Mouse (Mus musculus) small intestine, adult 2 months (tissue): Measurements from ENCODE around the gene Grap2. TPM values are rescaled to one million over a fixed set of nuclear protein-coding genes. Genes with fewer than 3 reads are reported as not detected.

Experiments used
- H3K27ac ChIP-seq: fragments of 200-500 bp; 2 replicates; pipeline ENCODE4 v1.5.1; 2012; ENCODE audit warnings: low read depth, low read length, control low read depth, inconsistent platforms; ENCODE audit not compliant: insufficient read depth
- H3K27me3 ChIP-seq: fragments of 200-500 bp; 2 replicates; pipeline ENCODE4 v1.6.1; 2012; ENCODE audit warnings: mild to moderate bottlenecking, moderate library complexity, low read length, inconsistent platforms; ENCODE audit not compliant: control insufficient read depth, insufficient read depth
- H3K36me3 ChIP-seq: fragments of 200-500 bp; 2 replicates; pipeline ENCODE4 v1.6.1; 2012; ENCODE audit warnings: mild to moderate bottlenecking, low read length, control low read depth, inconsistent platforms; ENCODE audit not compliant: control insufficient read depth, insufficient read depth
- H3K4me1 ChIP-seq: fragments of 200-500 bp; 2 replicates; pipeline ENCODE4 v1.6.1; 2012; ENCODE audit warnings: low read length, inconsistent platforms, mixed read lengths; ENCODE audit not compliant: control insufficient read depth, insufficient read depth, insufficient read length
- H3K4me3 ChIP-seq: fragments of 200-500 bp; 2 replicates; pipeline ENCODE4 v1.5.1; 2012; ENCODE audit warnings: low read depth, mild to moderate bottlenecking, control low read depth, inconsistent platforms, low read length, moderate library complexity
- CTCF ChIP-seq: fragments of 200-500 bp; IDR thresholded peaks from 2 replicates; pipeline ENCODE4 v1.5.1; 2012; ENCODE audit warnings: low read depth, mild to moderate bottlenecking, control low read depth, inconsistent platforms, low read length, moderate library complexity, mixed read lengths; ENCODE audit not compliant: insufficient replicate concordance, insufficient read length; ENCODE audit errors: extremely low read depth
- POLR2A ChIP-seq: fragments of 200-500 bp; IDR thresholded peaks from 2 replicates; pipeline ENCODE4 v1.6.1; 2012; ENCODE audit warnings: low read depth, mild to moderate bottlenecking, control low read depth, inconsistent platforms, low read length, moderate library complexity
- WGBS: fragments of 180-500 bp; shearing (Covaris S2); methylation state at CpG from one replicate; pipeline ENCODE4 v1.1.7; 2018; 5-methylcytosine and 5-hydroxymethylcytosine counted together
- polyA plus RNA-seq: library from polyadenylated mRNA; depleted of rRNA; stranded (reverse); fragments of >200 nt; gene quantifications from 2 replicates; pipeline ENCODE4 v1.2.3, GENCODE M21; 2012

Grap2 gene
- polyA plus RNA-seq, 1 experiment: 3.1 TPM

- 9% methylated on average over 11 of the region's 11 CpGs for WGBS
These were observed 66.8 kb downstream of the Grap2 start for GRCm38 (mm10) chr15:80639071-80639702.

GRCm38 (mm10) chr15:80639874-80640273, 67.5 kb downstream of the Grap2 start:
- no peaks in the 10 kb centered on the region for H3K36me3 ChIP-seq
- TF ChIP-seq CTCF: no peak
- no peak for TF ChIP-seq POLR2A
- H3K27ac ChIP-seq: 0 out of 2 replicates have a peak overlapping the region, but pooled peaks have one; percentile 40
- WGBS: 89% methylated on average over 3 of the region's 3 CpGs
- no peaks in the 10 kb centered on the region for H3K27me3 ChIP-seq
- peaks cover 18% of the 10 kb centered on the region; the same call in 1 of the 2 replicates for H3K4me1 ChIP-seq
- no peak overlapping the region for H3K4me3 ChIP-seq

More at GRCm38 (mm10) chr15:80639071-80639702, 66.8 kb downstream of the Grap2 start:
- H3K27ac ChIP-seq: no peak overlapping the region; the same call in 1 of the 2 replicates
- H3K36me3 ChIP-seq: no peaks in the 10 kb centered on the region
- no peak overlapping the region for H3K4me3 ChIP-seq
- no peaks in the 10 kb centered on the region for H3K27me3 ChIP-seq
- peaks cover 18% of the 10 kb centered on the region; the same call in 1 of the 2 replicates for H3K4me1 ChIP-seq
- TF ChIP-seq CTCF: no peak
- no peak for TF ChIP-seq POLR2A

GRCm38 (mm10) chr15:80641702-80642435, 69.5 kb downstream of the Grap2 start:
- Histone ChIP-seq H3K36me3 (no peaks in the 10 kb centered on the region), H3K4me1 (peaks cover 23% of the 10 kb centered on the region; the same call in 1 of the 2 replicates), H3K27ac (peak overlapping the region; percentile 43; the same call in 1 of the 2 replicates), H3K27me3 (no peaks in the 10 kb centered on the region), H3K4me3 (no peak overlapping the region)
- no peak for TF ChIP-seq POLR2A
- no peak for TF ChIP-seq CTCF
- WGBS: 53% methylated on average over 2 of the region's 2 CpGs

DNA sequence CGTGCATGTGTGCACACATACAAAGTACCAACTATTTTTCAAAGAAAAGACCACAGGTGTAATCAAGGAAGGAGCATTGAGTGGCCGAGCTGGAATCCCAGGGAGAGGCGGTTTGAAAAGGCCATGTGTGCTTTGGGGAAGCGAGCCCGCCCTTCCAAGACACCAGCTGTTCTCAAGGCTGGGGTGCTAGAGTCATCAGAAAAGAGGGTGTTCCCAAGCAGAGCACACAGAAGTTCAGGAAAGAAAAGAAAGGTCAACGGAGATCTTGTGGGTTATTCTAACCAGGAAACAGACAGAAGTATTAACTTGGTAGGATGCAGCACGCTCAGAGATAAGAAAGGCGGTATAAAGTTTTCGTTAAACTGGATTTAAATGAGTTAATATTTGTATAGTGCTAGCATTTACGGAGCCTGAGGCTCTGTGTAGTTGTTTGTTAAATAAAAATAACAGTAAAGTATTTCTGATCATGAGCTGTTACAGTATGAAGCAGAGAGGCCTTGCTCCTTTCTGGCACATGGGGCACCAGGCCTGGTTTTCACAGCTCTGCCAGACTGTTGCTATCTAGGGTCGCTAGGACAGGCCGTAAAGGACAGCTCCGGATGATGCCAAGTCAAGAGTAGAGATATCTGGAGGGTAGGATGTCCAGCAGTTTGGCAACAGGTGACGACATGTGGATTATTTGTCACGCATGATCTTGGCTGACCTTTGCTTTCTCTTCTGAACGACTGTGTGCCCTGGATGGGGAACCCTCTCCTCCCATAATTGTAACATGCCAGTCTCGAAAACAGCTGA, 72.8 kb downstream of the Grap2 start:
- TF ChIP-seq POLR2A (no peak), CTCF (no peak)
- Histone ChIP-seq H3K36me3 (no peaks in the 10 kb centered on the region), H3K27ac (peak overlapping the region; percentile 24), H3K27me3 (no peaks in the 10 kb centered on the region), H3K4me3 (no peak overlapping the region), H3K4me1 (peaks cover 18% of the 10 kb centered on the region)
- WGBS: 40% methylated on average over 17 of the region's 17 CpGs

DNA sequence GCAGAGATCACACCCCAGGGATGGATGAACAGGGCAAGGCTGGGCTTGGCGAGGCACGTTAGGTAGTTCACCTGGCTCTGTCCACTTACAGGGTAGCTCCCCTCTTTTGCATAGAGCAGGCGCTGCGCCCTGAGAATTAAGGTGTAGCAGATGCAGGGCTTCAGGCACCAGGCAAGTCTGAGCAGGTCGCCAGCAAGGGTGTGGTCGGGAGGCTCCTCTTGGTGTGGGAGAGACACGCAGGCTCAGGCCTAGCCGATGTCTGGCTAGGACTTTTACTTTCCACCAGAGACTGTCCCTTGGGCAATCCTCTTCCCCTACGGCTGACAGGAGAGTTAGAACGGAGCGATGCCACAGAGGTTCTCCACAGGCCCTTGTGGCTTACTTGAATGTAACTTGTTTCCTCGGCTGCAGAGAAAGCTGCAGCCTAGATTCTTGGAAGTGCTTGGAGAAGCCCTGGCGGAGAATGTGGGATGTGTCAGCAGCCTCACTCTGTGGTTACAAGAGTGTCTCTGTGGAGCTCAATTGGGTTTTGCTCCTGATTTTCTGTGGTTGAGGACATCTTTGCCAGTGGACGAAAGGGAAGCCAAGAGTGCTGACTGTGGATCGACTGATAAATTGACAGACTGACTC, 76.7 kb downstream of the Grap2 start:
- no peaks in the 10 kb centered on the region for H3K27me3 ChIP-seq
- no peak overlapping the region for H3K27ac ChIP-seq
- peaks cover 10% of the 10 kb centered on the region for H3K4me1 ChIP-seq
- WGBS: 55% methylated on average over 15 of the region's 15 CpGs
- H3K36me3 ChIP-seq: no peaks in the 10 kb centered on the region
- H3K4me3 ChIP-seq: no peak overlapping the region
- TF ChIP-seq CTCF (no peak), POLR2A (no peak)

- no peak for TF ChIP-seq CTCF
- TF ChIP-seq POLR2A: no peak
- H3K4me3 ChIP-seq: no peak overlapping the region
- 82% methylated on average over 2 of the region's 2 CpGs for WGBS
- H3K4me1 ChIP-seq: peaks cover 9% of the 10 kb centered on the region
- H3K36me3 ChIP-seq: no peaks in the 10 kb centered on the region
- H3K27me3 ChIP-seq: no peaks in the 10 kb centered on the region
- H3K27ac ChIP-seq: no peak overlapping the region
These were observed 78.0 kb downstream of the Grap2 start for GRCm38 (mm10) chr15:80650412-80650811.

- TF ChIP-seq CTCF (no peak), POLR2A (no peak)
- 62% methylated on average over 8 of the region's 8 CpGs for WGBS
- H3K27ac ChIP-seq: no peak overlapping the region
- no peaks in the 10 kb centered on the region for H3K36me3 ChIP-seq
- no peak overlapping the region for H3K4me3 ChIP-seq
- peaks cover 2% of the 10 kb centered on the region for H3K4me1 ChIP-seq
- no peaks in the 10 kb centered on the region for H3K27me3 ChIP-seq
These were observed 81.5 kb downstream of the Grap2 start for GRCm38 (mm10) chr15:80653865-80654264.
